Mouse (Mus musculus): ENCODE measurements around the gene Cdkn2d. TPM values are rescaled to one million over a fixed set of nuclear protein-coding genes. Genes with fewer than 3 reads are reported as not detected.
"Not testable (repeated sequence)": the region's sequence is repeated elsewhere in the genome, so short reads cannot be mapped to it uniquely, and the experiment has no call there.

Gene Cdkn2d
- polyA plus RNA-seq, 1 experiment from 2014 or later, result 94.6 TPM

GRCm38 (mm10) chr9:21273094-21273493, 18.1 kb downstream of the Cdkn2d start:
- H3K27ac ChIP-seq, result no peak overlapping the region
- WGBS, result 88% methylated on average over 8 of the region's 8 CpGs
- no peak for ATAC-seq (ENCODE audit: low FRiP score, low read depth)

GRCm38 (mm10) chr9:21272391-21272790, 18.8 kb downstream of the Cdkn2d start:
- no peak for ATAC-seq (ENCODE audit: low FRiP score, low read depth)
- no peaks in the 10 kb centered on the region for H3K9me3 ChIP-seq
- peaks cover 90% of the 10 kb centered on the region for H3K36me3 ChIP-seq
- H3K4me3 ChIP-seq, result no peak overlapping the region
- no peaks in the 10 kb centered on the region for H3K27me3 ChIP-seq (replicated peaks)
- no peak overlapping the region for H3K4me2 ChIP-seq (replicated peaks)
- 91% methylated on average over 9 of the region's 9 CpGs for WGBS
- H3K9ac ChIP-seq, result no peak overlapping the region
- H3K27ac ChIP-seq, result no peak overlapping the region
- H3K4me1 ChIP-seq, result no peaks in the 10 kb centered on the region

More at GRCm38 (mm10) chr9:21273094-21273493, 18.1 kb downstream of the Cdkn2d start:
- Histone ChIP-seq H3K9me3 (no peaks in the 10 kb centered on the region), H3K27me3 (replicated peaks) (no peaks in the 10 kb centered on the region), H3K36me3 (peaks cover 96% of the 10 kb centered on the region), H3K9ac (no peak overlapping the region), H3K4me1 (no peaks in the 10 kb centered on the region), H3K4me2 (replicated peaks) (no peak overlapping the region), H3K4me3 (no peak overlapping the region)

DNA sequence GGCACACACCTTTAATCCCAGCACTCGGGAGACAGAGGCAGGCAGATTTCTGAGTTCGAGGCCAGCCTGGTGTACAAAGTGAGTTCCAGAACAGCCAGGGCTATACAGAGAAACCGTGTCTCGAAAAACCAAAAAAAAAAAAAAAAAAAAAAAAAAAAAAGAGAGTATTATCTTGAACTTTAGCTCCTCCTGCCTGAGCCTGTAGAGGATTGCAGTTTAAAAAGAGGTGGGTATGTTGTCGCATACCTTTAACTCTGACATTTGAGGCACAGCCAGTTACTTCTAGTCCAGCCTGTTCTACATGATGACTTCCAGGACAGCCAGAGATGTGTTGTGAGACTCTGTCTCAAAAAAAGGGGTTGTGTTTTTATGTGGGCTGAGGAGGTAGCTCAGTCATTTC, 21.6 kb downstream of the Cdkn2d start:
- H3K4me3 ChIP-seq; H3K9me3 ChIP-seq; H3K27ac ChIP-seq; H3K27me3 ChIP-seq (replicated peaks); ATAC-seq (ENCODE audit: low FRiP score, low read depth); H3K4me2 ChIP-seq (replicated peaks); H3K9ac ChIP-seq: not testable (repeated sequence)
- Histone ChIP-seq H3K4me1 (peaks cover 17% of the 10 kb centered on the region), H3K36me3 (peaks cover 65% of the 10 kb centered on the region)
- 85% methylated on average over 5 of the region's 5 CpGs for WGBS

- WGBS, result 96% methylated on average over 16 of the region's 16 CpGs
- ATAC-seq (ENCODE audit: low FRiP score, low read depth), result no peak
- Histone ChIP-seq H3K27me3 (replicated peaks) (no peaks in the 10 kb centered on the region), H3K36me3 (peaks cover 52% of the 10 kb centered on the region), H3K27ac (no peak overlapping the region), H3K4me3 (no peak overlapping the region), H3K4me2 (replicated peaks) (no peak overlapping the region), H3K9ac (no peak overlapping the region), H3K4me1 (peaks cover 21% of the 10 kb centered on the region), H3K9me3 (no peaks in the 10 kb centered on the region)
Measured at GRCm38 (mm10) chr9:21268305-21268704, 22.9 kb downstream of the Cdkn2d start.

DNA sequence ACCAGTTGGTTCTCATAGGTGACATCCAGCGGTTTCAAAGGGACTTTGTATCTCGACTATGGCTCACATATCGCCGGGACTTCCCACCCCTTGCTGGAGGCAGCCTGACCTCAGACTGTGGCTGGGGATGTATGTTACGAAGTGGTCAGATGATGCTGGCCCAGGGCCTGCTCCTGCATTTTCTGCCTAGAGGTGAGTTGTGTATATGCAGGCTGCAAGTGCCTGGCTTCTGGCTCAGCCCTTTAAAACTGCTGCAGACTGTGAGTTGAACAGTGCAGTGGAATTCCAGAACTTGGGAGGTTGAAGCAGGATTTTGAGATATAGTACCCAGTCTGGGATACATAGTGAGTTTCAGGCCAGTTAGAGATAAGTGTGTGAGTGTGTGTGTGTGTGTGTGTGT, 24.3 kb downstream of the Cdkn2d start:
- WGBS, result 94% methylated on average over 5 of the region's 5 CpGs
- Histone ChIP-seq H3K27ac (no peak overlapping the region), H3K4me1 (peaks cover 21% of the 10 kb centered on the region), H3K9me3 (no peaks in the 10 kb centered on the region), H3K4me3 (no peak overlapping the region), H3K4me2 (replicated peaks) (0 out of 2 replicates have a peak overlapping the region, but pooled peaks have one; percentile 88), H3K36me3 (peaks cover 38% of the 10 kb centered on the region), H3K9ac (no peak overlapping the region), H3K27me3 (replicated peaks) (no peaks in the 10 kb centered on the region)
- ATAC-seq (ENCODE audit: low FRiP score, low read depth), result no peak

GRCm38 (mm10) chr9:21265611-21266010, 25.6 kb downstream of the Cdkn2d start:
- Histone ChIP-seq H3K4me2 (replicated peaks) (peak overlapping the region; percentile 88), H3K27me3 (replicated peaks) (no peaks in the 10 kb centered on the region), H3K4me3 (peak overlapping the region; percentile 80), H3K4me1 (peaks cover 21% of the 10 kb centered on the region), H3K27ac (no peak overlapping the region), H3K9me3 (no peaks in the 10 kb centered on the region), H3K36me3 (peaks cover 25% of the 10 kb centered on the region), H3K9ac (peak overlapping the region; percentile 81)
- peak; percentile 45 for ATAC-seq (ENCODE audit: low FRiP score, low read depth)
- WGBS, result 9% methylated on average over 11 of the region's 11 CpGs

GRCm38 (mm10) chr9:21265000-21265561, 26.1 kb downstream of the Cdkn2d start, which contains the start of gene Atg4d:
TSS of gene Atg4d (plus strand) at chr9:21265293.
- under 1% methylated on average over 49 of the region's 49 CpGs for WGBS
- no peaks in the 10 kb centered on the region for H3K27me3 ChIP-seq (replicated peaks)
- peak within 1 kb of the TSS; percentile 80 for H3K4me3 ChIP-seq
- peak; percentile 98 for ATAC-seq (ENCODE audit: low FRiP score, low read depth)
- peaks cover 21% of the 10 kb centered on the region for H3K4me1 ChIP-seq
- peak within 1 kb of the TSS; percentile 88 for H3K4me2 ChIP-seq (replicated peaks)
- H3K36me3 ChIP-seq, result peaks cover 20% of the 10 kb centered on the region
- peak within 1 kb of the TSS; percentile 81 for H3K9ac ChIP-seq
- H3K9me3 ChIP-seq, result no peaks in the 10 kb centered on the region
- H3K27ac ChIP-seq, result 0 out of 2 replicates have a peak within 1 kb of the TSS, but pooled peaks have one; percentile 26

- peak; percentile 21 for ATAC-seq (ENCODE audit: low FRiP score, low read depth)
- peaks cover 21% of the 10 kb centered on the region for H3K4me1 ChIP-seq
- H3K36me3 ChIP-seq, result peaks cover 14% of the 10 kb centered on the region
- no peaks in the 10 kb centered on the region for H3K9me3 ChIP-seq
- 15% methylated on average over 17 of the region's 17 CpGs for WGBS
- H3K4me2 ChIP-seq (replicated peaks), result peak overlapping the region; percentile 88
- peak overlapping the region; percentile 80 for H3K4me3 ChIP-seq
- H3K27me3 ChIP-seq (replicated peaks), result no peaks in the 10 kb centered on the region
- H3K27ac ChIP-seq, result 0 out of 2 replicates have a peak overlapping the region, but pooled peaks have one; percentile 26
- H3K9ac ChIP-seq, result no peak overlapping the region
Measured at GRCm38 (mm10) chr9:21264272-21264999, 26.8 kb downstream of the Cdkn2d start.

DNA sequence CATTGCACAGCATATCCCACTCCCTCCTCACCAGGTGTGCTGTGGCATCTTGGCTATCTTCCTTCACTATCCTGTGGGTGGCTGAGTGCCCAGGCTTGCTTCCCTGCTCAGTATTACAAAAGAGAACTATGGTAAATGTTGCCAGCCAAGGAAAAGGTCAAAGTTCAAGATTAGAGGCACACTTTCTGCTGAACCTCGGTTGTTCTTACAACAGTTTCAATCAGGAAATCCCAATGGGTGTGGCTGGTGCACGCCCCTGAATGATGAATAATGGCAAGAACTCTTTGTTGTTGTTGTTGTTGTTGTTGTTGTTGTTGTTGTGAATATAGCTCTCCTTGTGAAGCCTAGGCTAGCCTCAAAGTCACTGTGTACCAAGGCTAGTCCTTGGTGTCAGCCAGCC, 29.4 kb downstream of the Cdkn2d start:
- no peaks in the 10 kb centered on the region for H3K36me3 ChIP-seq
- H3K4me3 ChIP-seq, result no peak overlapping the region
- H3K27ac ChIP-seq, result no peak overlapping the region
- no peak for ATAC-seq (ENCODE audit: low FRiP score, low read depth)
- peaks cover 17% of the 10 kb centered on the region for H3K4me1 ChIP-seq
- 55% methylated on average over 2 of the region's 2 CpGs for WGBS
- H3K4me2 ChIP-seq (replicated peaks), result no peak overlapping the region
- no peaks in the 10 kb centered on the region for H3K9me3 ChIP-seq
- no peaks in the 10 kb centered on the region for H3K27me3 ChIP-seq (replicated peaks)
- no peak overlapping the region for H3K9ac ChIP-seq

- ATAC-seq (ENCODE audit: low FRiP score, low read depth), result no peak
- Histone ChIP-seq H3K4me3 (no peak overlapping the region), H3K36me3 (no peaks in the 10 kb centered on the region), H3K9me3 (no peaks in the 10 kb centered on the region), H3K4me2 (replicated peaks) (no peak overlapping the region), H3K9ac (no peak overlapping the region), H3K27ac (no peak overlapping the region), H3K4me1 (peaks cover 5% of the 10 kb centered on the region; the same call in 1 of the 2 replicates), H3K27me3 (replicated peaks) (no peaks in the 10 kb centered on the region)
- 83% methylated on average over 6 of the region's 6 CpGs for WGBS
Measured at GRCm38 (mm10) chr9:21260491-21261040, 30.6 kb downstream of the Cdkn2d start.

DNA sequence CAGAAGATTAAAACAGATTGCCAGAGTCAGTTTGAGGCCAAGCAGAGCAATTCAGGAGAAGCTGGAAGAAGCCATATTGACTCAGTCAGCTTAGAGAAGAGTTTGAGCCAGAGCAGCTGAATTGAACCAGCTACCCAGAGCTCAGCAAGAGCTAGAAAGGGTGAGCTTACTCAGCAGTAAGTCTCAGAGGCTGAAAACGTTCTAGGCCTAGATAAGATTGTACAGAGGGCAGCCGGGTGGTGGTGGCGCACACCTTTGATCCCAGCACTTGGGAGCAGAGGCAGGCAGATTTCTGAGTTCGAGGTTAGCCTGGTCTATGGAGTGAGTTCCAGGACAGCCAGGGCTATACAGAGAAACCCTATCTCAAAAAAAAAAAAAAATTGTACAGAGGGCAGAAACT, 34.9 kb downstream of the Cdkn2d start:
- not testable (repeated sequence) for H3K9ac ChIP-seq; H3K9me3 ChIP-seq; H3K27me3 ChIP-seq (replicated peaks); H3K36me3 ChIP-seq; H3K4me3 ChIP-seq; ATAC-seq (ENCODE audit: low FRiP score, low read depth); H3K4me1 ChIP-seq; H3K4me2 ChIP-seq (replicated peaks); H3K27ac ChIP-seq
- WGBS, result 76% methylated on average over 4 of the region's 4 CpGs

- Histone ChIP-seq H3K4me1 (peaks cover 2% of the 10 kb centered on the region; the same call in 1 of the 2 replicates), H3K4me3 (no peak overlapping the region), H3K9ac (no peak overlapping the region), H3K27ac (no peak overlapping the region), H3K36me3 (no peaks in the 10 kb centered on the region), H3K9me3 (no peaks in the 10 kb centered on the region), H3K27me3 (replicated peaks) (peaks cover 17% of the 10 kb centered on the region), H3K4me2 (replicated peaks) (no peak overlapping the region)
- no peak for ATAC-seq (ENCODE audit: low FRiP score, low read depth)
Measured at GRCm38 (mm10) chr9:21254690-21255089, 36.5 kb downstream of the Cdkn2d start.
